Mouse (Mus musculus): Measurements from ENCODE around the gene Ttc24.

Ttc24 gene

GRCm38 (mm10) chr3:88081345-88082223, 3.5 kb upstream of the Ttc24 start, which contains the start of gene Iqgap3:
Iqgap3 (plus strand) TSS chr3:88081971.
- peak; percentile 46 to 70 for DNase-seq (ENCODE audit: low spot score in 2 of 2)

- DNase-seq (ENCODE audit: low spot score in 2 of 2): no peak
Measured at GRCm38 (mm10) chr3:88077441-88077840, 663 bp downstream of the Ttc24 start.

- no peak for DNase-seq (ENCODE audit: low spot score in 2 of 2)
Measured at GRCm38 (mm10) chr3:88074766-88075165, 3.3 kb downstream of the Ttc24 start.

- DNase-seq (ENCODE audit: low spot score in 2 of 2): no peak
Measured at GRCm38 (mm10) chr3:88074351-88074750, 3.8 kb downstream of the Ttc24 start.

- no peak for DNase-seq (ENCODE audit: low spot score in 2 of 2)
Measured at GRCm38 (mm10) chr3:88073631-88074030, 4.5 kb downstream of the Ttc24 start.

GRCm38 (mm10) chr3:88071783-88072182, 6.3 kb downstream of the Ttc24 start:
- DNase-seq (ENCODE audit: low spot score in 2 of 2): peak; percentile 71 to 82

GRCm38 (mm10) chr3:88068386-88068785, 9.7 kb downstream of the Ttc24 start:
- DNase-seq (ENCODE audit: low spot score in 2 of 2): no peak

GRCm38 (mm10) chr3:88057902-88058696, 20.0 kb downstream of the Ttc24 start, which contains the start of gene Naxe:
Naxe (minus strand) TSS chr3:88058495.
- peak; percentile 80 to 83 for DNase-seq (ENCODE audit: low spot score in 2 of 2)

- no peak for DNase-seq (ENCODE audit: low spot score in 2 of 2)
Measured at GRCm38 (mm10) chr3:88057030-88057429, 21.1 kb downstream of the Ttc24 start.

GRCm38 (mm10) chr3:88049532-88049931, 28.6 kb downstream of the Ttc24 start:
- DNase-seq (ENCODE audit: low spot score in 2 of 2): no peak

- DNase-seq (ENCODE audit: low spot score in 2 of 2): peak; percentile 80 to 86
Measured at GRCm38 (mm10) chr3:88042661-88043421, 35.3 kb downstream of the Ttc24 start, which contains the start of gene Gpatch4. Gpatch4 (plus strand) TSS chr3:88043108.

GRCm38 (mm10) chr3:88035561-88036293, 42.4 kb downstream of the Ttc24 start:
- no peak for DNase-seq (ENCODE audit: low spot score in 2 of 2)

GRCm38 (mm10) chr3:88033506-88033905, 44.6 kb downstream of the Ttc24 start:
- DNase-seq (ENCODE audit: low spot score in 2 of 2): no peak

GRCm38 (mm10) chr3:88030608-88031395, 47.3 kb downstream of the Ttc24 start:
- no peak for DNase-seq (ENCODE audit: low spot score in 2 of 2)

- DNase-seq (ENCODE audit: low spot score in 2 of 2): no peak
Measured at GRCm38 (mm10) chr3:88027434-88028186, 50.5 kb downstream of the Ttc24 start, which contains the start of gene Hapln2. Hapln2 (minus strand) TSS chr3:88027583.

- DNase-seq (ENCODE audit: low spot score in 2 of 2): no peak
Measured at GRCm38 (mm10) chr3:88026823-88027222, 51.3 kb downstream of the Ttc24 start.

- peak in 1 of 2 experiments; percentile 17 for DNase-seq (ENCODE audit: low spot score in 2 of 2)
Measured at GRCm38 (mm10) chr3:88023192-88024074, 54.7 kb downstream of the Ttc24 start.

All from natural killer cell, adult 2 months (primary cell).